Mouse (Mus musculus) T-helper 17 cell (primary cell): ENCODE measurements around the gene Rpl13a.
"Not testable (repeated sequence)": the region's sequence is repeated elsewhere in the genome, so short reads cannot be mapped to it uniquely, and the experiment has no call there.

Source experiments
- in situ Hi-C, 2 experiments: fragments of 300-600 bp; cut with MboI, MseI; formaldehyde crosslinking; loops; 1 replicate in 1 of 2; 2 replicates in 1 of 2; pipeline ENCODE4 v1.15.1; 2025; ENCODE audit warnings: high pct_unique_total_duplicates in 2 of 2

Gene Rpl13a

GRCm38 (mm10) chr7:45128624-45129246, at the start of gene Rpl13a:
TSS of gene Rpl13a (minus strand) at chr7:45128761.
- in situ Hi-C loops = no loop called here

GRCm38 (mm10) chr7:45176356-45176755, 47.8 kb upstream of the Rpl13a start:
- in situ Hi-C loops = no loop called here

- in situ Hi-C loops = no loop called here
Measured at GRCm38 (mm10) chr7:45175929-45176328, 47.4 kb upstream of the Rpl13a start.

DNA sequence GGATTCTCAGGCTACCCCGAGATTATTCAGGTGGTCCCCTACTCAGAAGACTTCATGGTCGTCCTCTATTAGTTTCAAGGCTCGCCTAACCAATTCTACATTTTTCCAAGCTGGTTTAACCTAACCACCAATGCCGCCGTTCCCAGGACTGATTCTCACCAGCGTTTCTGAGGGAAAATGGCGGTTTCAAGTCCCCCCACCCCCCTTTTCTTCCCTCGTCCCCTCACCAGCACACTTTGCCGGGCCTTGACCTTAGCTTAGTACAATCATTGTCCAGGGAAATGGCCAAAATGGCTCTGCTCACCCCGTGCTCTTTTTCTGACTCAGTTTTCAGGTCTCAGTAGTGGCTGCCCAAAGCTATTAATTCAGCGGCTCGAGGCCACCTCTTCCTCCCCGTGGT, 46.8 kb upstream of the Rpl13a start:
- in situ Hi-C loops = no loop called here

- in situ Hi-C loops = no loop called here
Measured at GRCm38 (mm10) chr7:45174567-45175280, 46.2 kb upstream of the Rpl13a start.

GRCm38 (mm10) chr7:45173772-45174171, 45.2 kb upstream of the Rpl13a start:
- in situ Hi-C loops = not testable (repeated sequence)

DNA sequence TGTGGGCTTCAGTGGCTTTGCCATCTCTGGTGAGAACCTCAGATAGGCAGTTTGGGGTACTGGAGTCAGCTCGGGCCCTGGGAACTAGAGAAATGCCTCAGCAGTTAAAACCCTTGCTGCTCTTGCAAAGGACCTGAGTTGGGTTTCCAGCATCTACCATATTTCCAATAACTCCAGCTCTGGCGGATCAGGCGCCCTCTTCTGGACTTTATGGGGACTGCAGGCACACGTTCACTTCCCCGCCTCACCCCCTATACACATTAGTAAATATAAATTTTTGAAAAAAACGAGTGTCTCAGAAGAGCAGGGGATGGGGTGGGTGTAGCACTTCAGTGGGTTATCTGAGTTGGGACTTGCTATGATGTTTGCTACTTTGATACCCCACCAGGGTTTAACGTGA, 44.4 kb upstream of the Rpl13a start:
- in situ Hi-C loops = no loop called here

- in situ Hi-C loops = no loop called here
Measured at GRCm38 (mm10) chr7:45169495-45169894, 40.9 kb upstream of the Rpl13a start.

DNA sequence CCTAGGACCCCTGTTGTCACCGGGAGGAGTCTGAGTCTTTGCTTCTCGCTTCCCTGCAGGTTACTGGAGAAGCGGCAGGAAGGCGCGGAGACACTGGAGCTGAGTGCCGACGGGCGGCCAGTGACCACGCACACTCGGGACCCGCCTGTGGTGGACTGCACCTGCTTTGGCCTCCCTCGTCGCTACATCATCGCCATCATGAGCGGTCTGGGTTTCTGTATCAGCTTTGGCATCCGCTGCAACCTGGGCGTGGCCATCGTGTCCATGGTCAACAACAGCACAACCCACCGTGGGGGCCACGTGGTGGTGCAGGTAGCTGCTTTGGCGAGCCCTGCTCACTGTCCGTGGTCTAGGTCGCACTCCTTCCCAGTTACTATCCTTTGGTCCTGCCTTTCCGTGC, 40.1 kb upstream of the Rpl13a start:
- in situ Hi-C loops = no loop called here

- in situ Hi-C loops = no loop called here
Measured at GRCm38 (mm10) chr7:45167761-45168445, 39.3 kb upstream of the Rpl13a start.

DNA sequence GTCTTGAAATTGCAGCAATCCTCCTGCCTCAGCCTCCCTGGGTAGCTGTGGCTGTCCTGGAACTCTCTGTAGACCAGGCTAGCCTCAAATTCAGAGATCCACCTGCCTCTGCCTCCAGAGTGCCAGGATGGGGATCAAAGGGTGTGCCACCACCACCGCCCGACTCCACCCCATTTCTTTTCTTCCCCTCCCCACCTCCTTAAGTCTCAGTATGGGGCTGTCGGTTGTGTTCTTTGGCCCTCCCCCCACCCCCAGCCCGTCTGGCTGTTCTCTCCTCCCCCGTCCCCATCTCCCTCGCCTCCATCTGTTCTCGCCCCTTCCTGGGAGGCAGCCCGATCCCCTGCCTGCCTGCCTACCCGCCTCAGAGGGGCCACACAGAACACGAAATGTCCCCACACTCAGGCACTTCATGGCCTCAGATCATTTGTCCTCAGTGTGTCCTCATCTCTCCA, 38.4 kb upstream of the Rpl13a start:
- in situ Hi-C loops = no loop called here

DNA sequence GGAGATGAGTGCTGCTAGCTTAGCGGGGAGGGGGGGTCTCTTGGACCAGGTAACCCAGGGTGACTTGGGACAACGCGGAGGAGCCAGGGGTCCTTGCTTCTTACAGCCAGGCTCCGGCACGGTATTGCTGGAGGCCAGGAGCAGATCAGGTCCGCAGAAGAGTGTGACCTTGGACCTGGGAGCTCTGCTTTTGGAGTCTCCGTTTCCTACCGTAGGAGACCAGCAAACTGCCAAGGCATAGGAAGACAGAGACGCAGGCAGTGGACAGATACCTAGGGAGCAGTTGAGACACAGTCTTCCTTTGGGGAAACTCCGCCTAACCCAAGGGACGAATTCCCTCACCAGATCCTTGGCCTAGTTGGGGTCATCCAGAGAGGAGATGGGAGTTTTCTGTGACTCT, 37.1 kb upstream of the Rpl13a start:
- in situ Hi-C loops = no loop called here

DNA sequence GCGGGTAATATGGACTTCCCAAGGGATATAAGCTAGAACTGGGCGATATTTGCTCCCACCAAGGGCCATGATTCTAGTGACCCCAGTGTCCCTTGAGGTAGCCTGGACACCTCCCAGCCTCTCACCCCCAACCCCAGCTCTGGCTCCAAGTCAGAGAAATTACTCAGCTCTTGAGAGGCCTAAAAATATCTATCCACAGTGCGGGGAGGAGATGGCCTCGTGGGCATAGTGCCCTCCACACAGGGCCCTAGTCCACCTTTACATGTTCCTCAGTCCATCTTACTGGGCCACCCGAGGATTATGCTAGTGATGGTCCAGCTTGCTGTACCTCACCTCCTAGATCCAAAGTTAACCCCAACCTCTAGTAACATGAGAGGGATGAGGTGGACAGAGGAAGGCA, 36.3 kb upstream of the Rpl13a start:
- in situ Hi-C loops = no loop called here

DNA sequence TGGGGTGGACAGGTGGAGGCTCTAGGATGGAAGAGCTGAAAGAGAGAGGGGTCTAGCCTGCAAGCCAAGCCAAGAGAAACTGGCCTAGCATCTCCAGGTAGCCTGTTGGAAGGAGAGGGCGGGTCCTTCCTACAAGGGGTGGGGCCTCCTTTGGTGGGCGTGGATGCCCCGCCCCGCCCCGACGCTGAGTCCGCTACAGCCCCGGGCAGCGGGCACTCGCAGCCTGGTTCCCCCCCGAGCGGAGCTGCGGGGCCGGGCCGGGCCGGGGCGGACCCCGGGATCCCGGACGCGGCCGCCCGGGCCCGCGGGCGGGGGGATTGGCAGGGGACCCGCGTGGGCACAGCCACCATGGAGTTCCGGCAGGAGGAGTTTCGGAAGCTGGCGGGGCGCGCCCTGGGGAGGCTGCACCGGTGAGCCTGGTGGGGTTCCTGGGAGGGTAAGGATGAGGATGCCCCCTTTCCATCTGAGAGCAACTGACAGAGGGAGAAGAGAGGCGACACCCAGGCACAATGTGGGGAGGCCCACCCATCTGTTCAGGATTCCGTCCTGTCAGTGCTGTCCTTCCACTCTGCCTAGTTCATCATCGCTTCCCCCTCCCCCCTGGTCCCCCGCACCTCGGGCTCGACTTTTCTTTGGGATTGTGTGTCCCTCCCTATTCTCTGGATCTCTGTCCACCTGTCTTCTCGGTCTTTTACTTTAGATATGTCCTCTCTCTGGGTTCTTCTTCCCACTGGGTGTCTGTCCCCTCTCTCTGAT, 35.4 kb upstream of the Rpl13a start, which contains the start of gene Slc17a7:
TSS of gene Slc17a7 (plus strand) at position 215 of the 756 bp plus-strand sequence.
- in situ Hi-C loops = no loop called here

GRCm38 (mm10) chr7:45162996-45163615, 34.5 kb upstream of the Rpl13a start:
- in situ Hi-C loops = no loop called here

DNA sequence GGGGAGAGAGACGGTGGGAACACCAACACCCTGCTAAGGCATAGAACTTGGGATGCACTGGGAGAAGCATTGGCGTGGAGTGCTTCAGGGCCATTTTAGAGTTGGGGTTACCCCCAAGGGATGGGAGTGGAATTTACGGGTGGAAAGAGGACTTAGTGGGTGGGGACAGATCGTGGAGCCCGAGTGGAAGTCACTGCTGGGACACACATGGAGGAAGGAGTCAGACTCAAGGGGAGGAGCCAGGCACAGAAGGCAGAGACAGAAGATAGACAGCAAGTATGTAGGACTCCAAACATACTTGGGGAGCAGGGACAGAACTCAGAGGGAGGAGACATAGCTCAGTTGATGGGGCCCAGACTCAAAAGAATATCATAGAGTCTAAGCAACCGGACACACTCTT, 34.0 kb upstream of the Rpl13a start:
- in situ Hi-C loops = no loop called here

GRCm38 (mm10) chr7:45161612-45162473, 33.3 kb upstream of the Rpl13a start:
- in situ Hi-C loops = no loop called here

DNA sequence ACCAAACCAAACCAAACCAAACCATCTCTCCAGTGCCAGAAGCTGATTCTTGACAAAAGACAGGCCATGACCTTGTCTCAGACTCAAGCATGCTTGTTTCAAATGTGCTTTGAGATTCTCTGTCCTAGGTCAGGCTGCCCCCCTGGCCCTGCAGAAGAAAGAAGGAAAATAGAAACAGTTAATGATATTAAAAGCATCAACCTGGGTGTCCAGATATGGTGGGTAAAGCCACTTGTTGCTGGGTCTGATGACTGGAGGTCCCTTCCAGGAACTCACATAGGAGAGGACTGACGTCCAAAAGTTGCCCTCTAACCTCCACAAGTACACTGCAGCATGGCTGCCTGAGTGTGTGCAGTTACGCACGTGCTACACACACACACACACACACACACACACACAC, 32.3 kb upstream of the Rpl13a start:
- in situ Hi-C loops = no loop called here

GRCm38 (mm10) chr7:45160316-45160800, 31.8 kb upstream of the Rpl13a start:
- in situ Hi-C loops = no loop called here

DNA sequence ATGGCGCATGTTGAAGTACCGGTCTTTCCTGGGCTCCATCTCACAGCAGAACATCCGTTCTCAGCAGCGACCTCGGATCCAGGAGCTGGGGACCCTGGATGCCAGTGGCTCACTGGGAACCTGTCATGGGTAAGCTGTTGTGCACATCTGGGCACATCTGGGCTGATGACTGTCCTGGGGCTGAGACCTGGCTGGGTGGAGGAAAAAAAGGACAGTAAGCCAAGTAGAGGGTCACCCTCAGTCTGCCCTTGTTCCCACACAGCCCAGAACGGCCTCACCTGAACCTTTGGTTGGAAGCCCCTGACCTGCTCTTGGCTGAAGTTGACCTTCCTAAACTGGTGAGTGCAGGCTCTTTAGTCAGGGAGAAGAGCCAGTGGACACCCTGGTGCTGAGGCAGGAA, 30.4 kb upstream of the Rpl13a start:
- in situ Hi-C loops = no loop called here
